Mouse (Mus musculus): ENCODE measurements at regions not wholly inside any gene's neighbourhood (a gene's known extent, or its start where the extent isn't known, plus 50 kb on each side); places are given as distances from the start of the nearest gene placed in this dataset.
"Not testable (repeated sequence)": the region's sequence is repeated elsewhere in the genome, so short reads cannot be mapped to it uniquely, and the experiment has no call there.

- intact Hi-C loops (cut with DNase I): no loop called here
- no peak for DNase-seq
Observed at GRCm38 (mm10) chr16:50009046-50009445, 208.7 kb downstream of the Cd47 start.

GRCm38 (mm10) chr16:50009542-50009941, 209.2 kb downstream of the Cd47 start:
- DNase-seq: no peak
- intact Hi-C loops (cut with DNase I): no loop called here

- intact Hi-C loops (cut with DNase I): loop anchor here (5.0 kb wide), 1 partner anchor 1013 kb away; no protein-coding TSS in a partner anchor
Observed at GRCm38 (mm10) chr16:50010074-50010473, 209.7 kb downstream of the Cd47 start.

GRCm38 (mm10) chr16:50010532-50010971, 210.2 kb downstream of the Cd47 start:
- intact Hi-C loops (cut with DNase I): loop anchor here (5.0 kb wide), 1 partner anchor 1013 kb away; no protein-coding TSS in a partner anchor

More at GRCm38 (mm10) chr16:50010074-50010473, 209.7 kb downstream of the Cd47 start:
- no peak for DNase-seq

GRCm38 (mm10) chr16:50023885-50024284, 223.6 kb downstream of the Cd47 start:
- intact Hi-C loops (cut with DNase I): no loop called here

More at GRCm38 (mm10) chr16:50010532-50010971, 210.2 kb downstream of the Cd47 start:
- peak; percentile 32 to 33 for DNase-seq

GRCm38 (mm10) chr16:50026100-50026884, 226.0 kb downstream of the Cd47 start:
- DNase-seq: no peak
- intact Hi-C loops (cut with DNase I): no loop called here

More at GRCm38 (mm10) chr16:50023885-50024284, 223.6 kb downstream of the Cd47 start:
- no peak for DNase-seq

GRCm38 (mm10) chr16:50027189-50027588, 226.9 kb downstream of the Cd47 start:
- intact Hi-C loops (cut with DNase I): no loop called here
- no peak for DNase-seq

- intact Hi-C loops (cut with DNase I): no loop called here
- no peak for DNase-seq
Observed at GRCm38 (mm10) chr16:50029711-50030110, 229.4 kb downstream of the Cd47 start.

- DNase-seq; intact Hi-C loops (cut with DNase I): not testable (repeated sequence)
Observed at GRCm38 (mm10) chr16:50030355-50030754, 230.0 kb downstream of the Cd47 start.

GRCm38 (mm10) chr16:50030905-50031369, 230.6 kb downstream of the Cd47 start:
- intact Hi-C loops (cut with DNase I): no loop called here
- DNase-seq: no peak

- DNase-seq: no peak
- intact Hi-C loops (cut with DNase I): no loop called here
Observed at GRCm38 (mm10) chr16:50032798-50033197, 232.5 kb downstream of the Cd47 start.

GRCm38 (mm10) chr16:50036296-50036734, 236.0 kb downstream of the Cd47 start:
- no peak for DNase-seq
- intact Hi-C loops (cut with DNase I): no loop called here

- no peak for DNase-seq
- intact Hi-C loops (cut with DNase I): loop anchor here (10.0 kb wide), 1 partner anchor 549 kb away; no protein-coding TSS in a partner anchor
Observed at GRCm38 (mm10) chr16:50044103-50044502, 243.8 kb downstream of the Cd47 start.

- DNase-seq: peak; percentile 38 to 39
- intact Hi-C loops (cut with DNase I): loop anchor here (10.0 kb wide), 1 partner anchor 551 kb away; no protein-coding TSS in a partner anchor
Observed at GRCm38 (mm10) chr16:50045552-50046547, 245.5 kb downstream of the Cd47 start.

GRCm38 (mm10) chr16:50063540-50063939, 263.2 kb downstream of the Cd47 start:
- intact Hi-C loops (cut with DNase I): no loop called here
- DNase-seq: no peak

- intact Hi-C loops (cut with DNase I): no loop called here
- no peak for DNase-seq
Observed at GRCm38 (mm10) chr16:50065336-50066082, 265.2 kb downstream of the Cd47 start.

- intact Hi-C loops (cut with DNase I): no loop called here
- no peak for DNase-seq
Observed at GRCm38 (mm10) chr16:50069033-50069432, 268.7 kb downstream of the Cd47 start.

- intact Hi-C loops (cut with DNase I): no loop called here
- DNase-seq: no peak
Observed at GRCm38 (mm10) chr16:50070728-50071127, 270.4 kb downstream of the Cd47 start.

- intact Hi-C loops (cut with DNase I): no loop called here
- no peak for DNase-seq
Observed at GRCm38 (mm10) chr16:50072853-50073360, 272.6 kb downstream of the Cd47 start.

- intact Hi-C loops (cut with DNase I): no loop called here
- DNase-seq: no peak
Observed at GRCm38 (mm10) chr16:50073979-50074378, 273.6 kb downstream of the Cd47 start.
